Mouse (Mus musculus) G1E (cell line): ENCODE results near the gene Noct. TPM values are rescaled to one million over a fixed set of nuclear protein-coding genes. Genes with fewer than 3 reads are reported as not detected.

Experiments used
- ATAC-seq: 2 replicates; pipeline ENCODE4 v1.8.0; 2016; ENCODE audit warnings: mild to moderate bottlenecking; ENCODE audit not compliant: insufficient number of reproducible peaks, poor library complexity, low FRiP score, severe bottlenecking; ENCODE audit errors: extremely low read depth
- DNase-seq: peaks from one replicate; pipeline ENCODE4 v3.0.0; 2012; ENCODE audit warnings: low spot score
- H3K27me3 ChIP-seq: 2 replicates; pipeline ENCODE4 v1.6.1; 2012; ENCODE audit warnings: mild to moderate bottlenecking, low read length, inconsistent platforms; ENCODE audit not compliant: insufficient read depth
- H3K36me3 ChIP-seq: replicated peaks from 2 replicates; pipeline ENCODE3; 2012; ENCODE audit warnings: mild to moderate bottlenecking, inconsistent platforms
- H3K4me1 ChIP-seq: 2 replicates; pipeline ENCODE4 v1.6.1; 2012; ENCODE audit warnings: low read depth, low read length, inconsistent platforms, mixed read lengths; ENCODE audit not compliant: insufficient read depth
- H3K4me3 ChIP-seq: 2 replicates; pipeline ENCODE4 v1.5.1; 2012; ENCODE audit warnings: low read depth, mild to moderate bottlenecking, inconsistent platforms, low read length, moderate library complexity, mixed read lengths
- H3K9me3 ChIP-seq: replicated peaks from 2 replicates; pipeline ENCODE4 v1.6.1; 2012; ENCODE audit warnings: inconsistent platforms
- CTCF ChIP-seq: IDR thresholded peaks from 2 replicates; pipeline ENCODE4 v1.5.1; 2012; ENCODE audit warnings: low read depth, low read length, inconsistent platforms, mixed read lengths
- GATA1 ChIP-seq: IDR thresholded peaks from 2 replicates; pipeline ENCODE4 v1.6.1; 2012; ENCODE audit warnings: borderline replicate concordance, low read length, inconsistent platforms, mixed read lengths
- GATA2 ChIP-seq: IDR thresholded peaks from 2 replicates; pipeline ENCODE4 v1.6.1; 2012; ENCODE audit warnings: low read depth, low read length, inconsistent platforms, borderline replicate concordance
- POLR2AphosphoS5 ChIP-seq: IDR thresholded peaks from 2 replicates; pipeline ENCODE4 v1.6.1; 2012; ENCODE audit warnings: low read depth, low read length, inconsistent platforms; ENCODE audit not compliant: insufficient replicate concordance
- TAL1 ChIP-seq: conservative IDR thresholded peaks from 2 replicates; pipeline ENCODE4 v1.6.1; 2012; ENCODE audit warnings: low read depth, low read length, inconsistent platforms, mixed read lengths
- polyA plus RNA-seq: library from polyadenylated mRNA; stranded (reverse); fragments of >175 nt; gene quantifications from 2 replicates; pipeline ENCODE4 v1.2.3, GENCODE M21; 2012
- total RNA-seq, 2 experiments: library from RNA; stranded (forward) in 1 of 2; stranded (reverse) in 1 of 2; fragments of 200-1000 nt in 1 of 2; fragments of >200 nt in 1 of 2; fragmentation: Nextera tagmentation in 1 of 2; gene quantifications; 2 replicates each; pipeline ENCODE4 v1.2.3; 2014 to 2017

Noct gene
- total and polyA plus RNA-seq, 3 experiments: 11.7 to 27.5 (median 18.5) TPM

GRCm38 (mm10) chr3:51296790-51297189 lies 72.5 kb downstream of the Noct start:
- Histone ChIP-seq H3K27me3 (no peaks in the 10 kb centered on the region), H3K4me3 (no peak overlapping the region), H3K36me3 (peaks cover 77% of the 10 kb centered on the region), H3K9me3 (no peaks in the 10 kb centered on the region), H3K4me1 (0 out of 2 replicates have a peak, but pooled peaks cover 5% of the 10 kb centered on the region)
- no peak for ATAC-seq
- no peak for DNase-seq
- TF ChIP-seq TAL1 (no peak), GATA2 (no peak), CTCF (no peak), GATA1 (no peak), POLR2AphosphoS5 (no peak)

Other genes with a start within 250 kb of the Noct start
- 67.8 and 73.6 TPM in 2 replicates for gene Elf2, start 116.2 kb downstream of the Noct start, total RNA-seq (2014; fragmentation: Nextera tagmentation)
- gene Elf2, start 116.2 kb downstream of the Noct start, total RNA-seq (2017): 98.1 and 111 TPM in 2 replicates
- 38.1 and 52.6 TPM in 2 replicates for gene Elf2, start 116.2 kb downstream of the Noct start, polyA plus RNA-seq
- 5.6 and 6.6 TPM in 2 replicates for gene Mgarp, start 172.3 kb downstream of the Noct start, total RNA-seq (2014; fragmentation: Nextera tagmentation)
- 20.3 and 24.7 TPM in 2 replicates for gene Mgarp, start 172.3 kb downstream of the Noct start, total RNA-seq (2017)
- gene Mgarp, start 172.3 kb downstream of the Noct start, polyA plus RNA-seq: 14.4 and 16.8 TPM in 2 replicates
- gene Ndufc1, start 184.5 kb downstream of the Noct start, total RNA-seq (2014; fragmentation: Nextera tagmentation): 199 and 247 TPM in 2 replicates
- gene Ndufc1, start 184.5 kb downstream of the Noct start, total RNA-seq (2017): 106 and 114 TPM in 2 replicates
- gene Ndufc1, start 184.5 kb downstream of the Noct start, polyA plus RNA-seq: 16.7 and 38.6 TPM in 2 replicates
- 131 and 138 TPM in 2 replicates for gene Naa15, start 190.7 kb downstream of the Noct start, total RNA-seq (2014; fragmentation: Nextera tagmentation)
- 52.5 and 63.5 TPM in 2 replicates for gene Naa15, start 190.7 kb downstream of the Noct start, total RNA-seq (2017)
- 15.9 and 28.6 TPM in 2 replicates for gene Naa15, start 190.7 kb downstream of the Noct start, polyA plus RNA-seq